Mouse (Mus musculus): ENCODE measurements around the gene Kmt2b. TPM values are rescaled to one million over a fixed set of nuclear protein-coding genes. Genes with fewer than 3 reads are reported as not detected.

Kmt2b gene
- polyA plus RNA-seq, 1 experiment = 31.5 TPM

Other genes with a start within 250 kb of the Kmt2b start
- 12.7 and 13.1 TPM in 2 replicates for gene Lrfn3, start 226.0 kb downstream of the Kmt2b start, polyA plus RNA-seq (2012; rRNA removed)
- gene Tyrobp, start 175.0 kb downstream of the Kmt2b start, polyA plus RNA-seq (2012; rRNA removed) = 109 and 121 TPM in 2 replicates
- 18.0 and 22.2 TPM in 2 replicates for gene Hcst, start 168.9 kb downstream of the Kmt2b start, polyA plus RNA-seq (2012; rRNA removed)
- gene Nfkbid, start 167.0 kb downstream of the Kmt2b start, polyA plus RNA-seq (2012; rRNA removed) = 8.6 and 9.0 TPM in 2 replicates
- gene Aplp1, start 143.2 kb downstream of the Kmt2b start, polyA plus RNA-seq (2012; rRNA removed) = 54.6 and 86.3 TPM in 2 replicates
- 0.06 and 0.08 TPM in 2 replicates for gene Kirrel2, start 131.0 kb downstream of the Kmt2b start, polyA plus RNA-seq (2012; rRNA removed)
- gene Nphs1, start 130.4 kb downstream of the Kmt2b start, polyA plus RNA-seq (2012; rRNA removed) = 0.17 and 0.18 TPM in 2 replicates
- 1.6 and 7.7 TPM in 2 replicates for gene Prodh2, start 95.1 kb downstream of the Kmt2b start, polyA plus RNA-seq (2012; rRNA removed)
- 5.1 and 9.4 TPM in 2 replicates for gene Arhgap33, start 53.7 kb downstream of the Kmt2b start, polyA plus RNA-seq (2012; rRNA removed)
- 84.8 and 94.7 TPM in 2 replicates for gene Hspb6, start 36.5 kb downstream of the Kmt2b start, polyA plus RNA-seq (2012; rRNA removed)
- gene Proser3, start 36.4 kb downstream of the Kmt2b start, polyA plus RNA-seq (2012; rRNA removed) = 4.3 and 7.3 TPM in 2 replicates
- 44.9 and 45.8 TPM in 2 replicates for gene Lin37, start 28.9 kb downstream of the Kmt2b start, polyA plus RNA-seq (2012; rRNA removed)
- gene U2af1l4, start 25.4 kb downstream of the Kmt2b start, polyA plus RNA-seq (2012; rRNA removed) = 46.2 and 48.2 TPM in 2 replicates
- 2.1 TPM in 2 replicates for gene Gm49396, start 25.4 kb downstream of the Kmt2b start, polyA plus RNA-seq (2012; rRNA removed)
- 186 and 239 TPM in 2 replicates for gene Psenen, start 25.1 kb downstream of the Kmt2b start, polyA plus RNA-seq (2012; rRNA removed)
- 9.2 and 10.3 TPM in 2 replicates for gene Igflr1, start 23.3 kb downstream of the Kmt2b start, polyA plus RNA-seq (2012; rRNA removed)
- 2.1 and 2.2 TPM in 2 replicates for gene Zbtb32, start 10.2 kb upstream of the Kmt2b start, polyA plus RNA-seq (2012; rRNA removed)
- 6.7 and 8.0 TPM in 2 replicates for gene Upk1a, start 24.1 kb upstream of the Kmt2b start, polyA plus RNA-seq (2012; rRNA removed)
- gene Cox6b1, start 37.4 kb upstream of the Kmt2b start, polyA plus RNA-seq (2012; rRNA removed) = 933 and 1,035 TPM in 2 replicates
- gene Etv2, start 47.1 kb upstream of the Kmt2b start, polyA plus RNA-seq (2012; rRNA removed) = not detected in 2 replicates
- 52.1 and 56.3 TPM in 2 replicates for gene Rbm42, start 61.6 kb upstream of the Kmt2b start, polyA plus RNA-seq (2012; rRNA removed)
- 10.0 and 12.7 TPM in 2 replicates for gene Haus5, start 76.3 kb upstream of the Kmt2b start, polyA plus RNA-seq (2012; rRNA removed)
- gene Pmis2, start 82.9 kb upstream of the Kmt2b start, polyA plus RNA-seq (2012; rRNA removed) = not detected in 2 replicates
- 0.79 and 1.9 TPM in 2 replicates for gene 2200002J24Rik, start 110.2 kb upstream of the Kmt2b start, polyA plus RNA-seq (2012; rRNA removed)
- gene Atp4a, start 123.5 kb upstream of the Kmt2b start, polyA plus RNA-seq (2012; rRNA removed) = 0.71 and 1.2 TPM in 2 replicates
- 227 and 258 TPM in 2 replicates for gene Tmem147, start 140.8 kb upstream of the Kmt2b start, polyA plus RNA-seq (2012; rRNA removed)
- not detected in 2 replicates for gene Gapdhs, start 155.0 kb upstream of the Kmt2b start, polyA plus RNA-seq (2012; rRNA removed)
- gene Sbsn, start 162.7 kb upstream of the Kmt2b start, polyA plus RNA-seq (2012; rRNA removed) = 0.69 and 0.73 TPM in 2 replicates
- gene Dmkn, start 175.0 kb upstream of the Kmt2b start, polyA plus RNA-seq (2012; rRNA removed) = 3.4 and 4.9 TPM in 2 replicates
- gene Krtdap, start 199.2 kb upstream of the Kmt2b start, polyA plus RNA-seq (2012; rRNA removed) = 0.41 TPM in 1 of 2 replicates, not detected in the other
- 11.1 and 13.6 TPM in 2 replicates for gene Ffar2, start 235.0 kb upstream of the Kmt2b start, polyA plus RNA-seq (2012; rRNA removed)